Mouse (Mus musculus): Measurements from ENCODE around the gene Rsph3a. TPM values are rescaled to one million over a fixed set of nuclear protein-coding genes. Genes with fewer than 3 reads are reported as not detected.
"Not testable (repeated sequence)": the region's sequence is repeated elsewhere in the genome, so short reads cannot be mapped to it uniquely, and the experiment has no call there.

Gene Rsph3a
- 54.6 and 57.1 TPM in 2 replicates for polyA plus RNA-seq (2015; fragmentation: Nextera tagmentation; extraction: Ambion mirVana)

- Histone ChIP-seq H3K4me3 (peak within 1 kb of the TSS; percentile 62), H3K4me2 (peak within 1 kb of the TSS; percentile 70), H3K27ac (replicated peaks) (peak within 1 kb of the TSS; percentile 97), H3K9ac (peak within 1 kb of the TSS; percentile 84)
- WGBS = 3% methylated on average over 58 of the region's 58 CpGs
- not testable (repeated sequence) for H3K4me1 ChIP-seq; H3K9me3 ChIP-seq; H3K36me3 ChIP-seq; H3K27me3 ChIP-seq (replicated peaks)
- ATAC-seq (ENCODE audit: extremely low read depth, insufficient number of reproducible peaks, low FRiP score, low TSS enrichment) = peak; percentile 90
These were observed at the start of gene Rsph3a for GRCm38 (mm10) chr17:7945117-7946052. TSS of gene Rsph3a (plus strand) at chr17:7945614.

GRCm38 (mm10) chr17:7896047-7896635, 49.3 kb upstream of the Rsph3a start:
- no peak overlapping the region for H3K4me3 ChIP-seq
- no peaks in the 10 kb centered on the region for H3K4me1 ChIP-seq
- WGBS = 59% methylated on average over 10 of the region's 10 CpGs
- H3K27ac ChIP-seq (replicated peaks) = no peak overlapping the region
- H3K9ac ChIP-seq = no peak overlapping the region
- H3K4me2 ChIP-seq = no peak overlapping the region
- H3K9me3 ChIP-seq = no peaks in the 10 kb centered on the region
- H3K36me3 ChIP-seq = no peaks in the 10 kb centered on the region
- H3K27me3 ChIP-seq (replicated peaks) = peaks cover 14% of the 10 kb centered on the region; the same call in 1 of the 2 replicates
- no peak for ATAC-seq (ENCODE audit: extremely low read depth, insufficient number of reproducible peaks, low FRiP score, low TSS enrichment)

GRCm38 (mm10) chr17:7897120-7897519, 48.3 kb upstream of the Rsph3a start:
- no peak overlapping the region for H3K9ac ChIP-seq
- no peak overlapping the region for H3K27ac ChIP-seq (replicated peaks)
- no peaks in the 10 kb centered on the region for H3K4me1 ChIP-seq
- no peaks in the 10 kb centered on the region for H3K9me3 ChIP-seq
- H3K27me3 ChIP-seq (replicated peaks) = peaks cover 14% of the 10 kb centered on the region; the same call in 1 of the 2 replicates
- H3K36me3 ChIP-seq = no peaks in the 10 kb centered on the region
- ATAC-seq (ENCODE audit: extremely low read depth, insufficient number of reproducible peaks, low FRiP score, low TSS enrichment) = no peak
- no peak overlapping the region for H3K4me3 ChIP-seq
- no peak overlapping the region for H3K4me2 ChIP-seq
- WGBS = 74% methylated on average over 11 of the region's 11 CpGs

- no peaks in the 10 kb centered on the region for H3K4me1 ChIP-seq
- no peak for ATAC-seq (ENCODE audit: extremely low read depth, insufficient number of reproducible peaks, low FRiP score, low TSS enrichment)
- H3K27me3 ChIP-seq (replicated peaks) = peaks cover 14% of the 10 kb centered on the region; the same call in 1 of the 2 replicates
- H3K27ac ChIP-seq (replicated peaks) = no peak overlapping the region
- no peaks in the 10 kb centered on the region for H3K9me3 ChIP-seq
- no peak overlapping the region for H3K4me2 ChIP-seq
- no peak overlapping the region for H3K9ac ChIP-seq
- no peaks in the 10 kb centered on the region for H3K36me3 ChIP-seq
- H3K4me3 ChIP-seq = no peak overlapping the region
- WGBS = 77% methylated on average over 4 of the region's 4 CpGs
These were observed 47.7 kb upstream of the Rsph3a start for GRCm38 (mm10) chr17:7897756-7898155.

- H3K36me3 ChIP-seq = no peaks in the 10 kb centered on the region
- no peaks in the 10 kb centered on the region for H3K4me1 ChIP-seq
- peaks cover 14% of the 10 kb centered on the region; the same call in 1 of the 2 replicates for H3K27me3 ChIP-seq (replicated peaks)
- H3K4me3 ChIP-seq = no peak overlapping the region
- no peak overlapping the region for H3K9ac ChIP-seq
- no peaks in the 10 kb centered on the region for H3K9me3 ChIP-seq
- H3K27ac ChIP-seq (replicated peaks) = no peak overlapping the region
- no peak overlapping the region for H3K4me2 ChIP-seq
- WGBS = 67% methylated on average over 6 of the region's 6 CpGs
- no peak for ATAC-seq (ENCODE audit: extremely low read depth, insufficient number of reproducible peaks, low FRiP score, low TSS enrichment)
These were observed 46.2 kb upstream of the Rsph3a start for GRCm38 (mm10) chr17:7899233-7899632.

GRCm38 (mm10) chr17:7899961-7900360, 45.5 kb upstream of the Rsph3a start:
- no peak for ATAC-seq (ENCODE audit: extremely low read depth, insufficient number of reproducible peaks, low FRiP score, low TSS enrichment)
- no peaks in the 10 kb centered on the region for H3K9me3 ChIP-seq
- no peaks in the 10 kb centered on the region for H3K36me3 ChIP-seq
- 80% methylated on average over 4 of the region's 4 CpGs for WGBS
- no peak overlapping the region for H3K4me3 ChIP-seq
- H3K27me3 ChIP-seq (replicated peaks) = peaks cover 14% of the 10 kb centered on the region; the same call in 1 of the 2 replicates
- no peak overlapping the region for H3K27ac ChIP-seq (replicated peaks)
- no peak overlapping the region for H3K4me2 ChIP-seq
- no peak overlapping the region for H3K9ac ChIP-seq
- H3K4me1 ChIP-seq = no peaks in the 10 kb centered on the region

- Histone ChIP-seq H3K36me3 (no peaks in the 10 kb centered on the region), H3K4me2 (no peak overlapping the region), H3K4me3 (no peak overlapping the region), H3K4me1 (no peaks in the 10 kb centered on the region), H3K9me3 (no peaks in the 10 kb centered on the region), H3K27ac (replicated peaks) (no peak overlapping the region), H3K9ac (no peak overlapping the region), H3K27me3 (replicated peaks) (peaks cover 10% of the 10 kb centered on the region; the same call in 1 of the 2 replicates)
- 80% methylated on average over 2 of the region's 2 CpGs for WGBS
- ATAC-seq (ENCODE audit: extremely low read depth, insufficient number of reproducible peaks, low FRiP score, low TSS enrichment) = no peak
These were observed 43.9 kb upstream of the Rsph3a start for GRCm38 (mm10) chr17:7901536-7901935.

GRCm38 (mm10) chr17:7902362-7902761, 43.1 kb upstream of the Rsph3a start:
- ATAC-seq (ENCODE audit: extremely low read depth, insufficient number of reproducible peaks, low FRiP score, low TSS enrichment) = no peak
- no peak overlapping the region for H3K27ac ChIP-seq (replicated peaks)
- WGBS = 73% methylated on average over 3 of the region's 3 CpGs

GRCm38 (mm10) chr17:7904992-7905391, 40.4 kb upstream of the Rsph3a start:
- no peaks in the 10 kb centered on the region for H3K36me3 ChIP-seq
- 30% methylated on average over 2 of the region's 2 CpGs for WGBS
- H3K27ac ChIP-seq (replicated peaks) = no peak overlapping the region
- H3K27me3 ChIP-seq (replicated peaks) = no peaks in the 10 kb centered on the region
- no peaks in the 10 kb centered on the region for H3K9me3 ChIP-seq
- H3K4me2 ChIP-seq = no peak overlapping the region
- no peak for ATAC-seq (ENCODE audit: extremely low read depth, insufficient number of reproducible peaks, low FRiP score, low TSS enrichment)
- no peak overlapping the region for H3K4me3 ChIP-seq
- H3K9ac ChIP-seq = no peak overlapping the region
- H3K4me1 ChIP-seq = no peaks in the 10 kb centered on the region

More at GRCm38 (mm10) chr17:7902362-7902761, 43.1 kb upstream of the Rsph3a start:
- no peak overlapping the region for H3K4me2 ChIP-seq
- H3K36me3 ChIP-seq = no peaks in the 10 kb centered on the region
- H3K4me1 ChIP-seq = no peaks in the 10 kb centered on the region
- no peak overlapping the region for H3K4me3 ChIP-seq
- peaks cover 5% of the 10 kb centered on the region; the same call in 1 of the 2 replicates for H3K27me3 ChIP-seq (replicated peaks)
- no peaks in the 10 kb centered on the region for H3K9me3 ChIP-seq
- H3K9ac ChIP-seq = no peak overlapping the region

GRCm38 (mm10) chr17:7905936-7906685, 39.3 kb upstream of the Rsph3a start:
- no peak for ATAC-seq (ENCODE audit: extremely low read depth, insufficient number of reproducible peaks, low FRiP score, low TSS enrichment)
- Histone ChIP-seq H3K4me1 (no peaks in the 10 kb centered on the region), H3K27me3 (replicated peaks) (peaks cover 2% of the 10 kb centered on the region; the same call in 1 of the 2 replicates), H3K27ac (replicated peaks) (no peak overlapping the region), H3K9ac (no peak overlapping the region), H3K4me3 (no peak overlapping the region), H3K4me2 (no peak overlapping the region), H3K9me3 (peaks cover 2% of the 10 kb centered on the region), H3K36me3 (no peaks in the 10 kb centered on the region)
- WGBS = 41% methylated on average over 4 of the region's 4 CpGs

Measured in heart, embryonic 13.5 days (tissue).